Mouse (Mus musculus) NIH3T3 (cell line): ENCODE measurements around the gene Orai3.
A peak's percentile ranks its signal among the peaks of the same experiment; 100 is the strongest.

Source experiments
- DNase-seq: peaks from one replicate; pipeline ENCODE4 v3.0.0-alpha.2; 2012; ENCODE audit warnings: low read depth

Orai3 gene

GRCm38 (mm10) chr7:127799211-127799610, 29.6 kb downstream of the Orai3 start:
- DNase-seq, result no peak

GRCm38 (mm10) chr7:127799738-127800137, 30.1 kb downstream of the Orai3 start:
- DNase-seq, result no peak

- peak; percentile 94 for DNase-seq
Measured at GRCm38 (mm10) chr7:127800435-127801009, 30.9 kb downstream of the Orai3 start, which contains the start of gene Hsd3b7. Gene Hsd3b7 (plus strand): TSS chr7:127800604.

GRCm38 (mm10) chr7:127801010-127801621, 31.5 kb downstream of the Orai3 start:
- DNase-seq, result peak; percentile 69

- DNase-seq, result no peak
Measured at GRCm38 (mm10) chr7:127802313-127802712, 32.7 kb downstream of the Orai3 start.

- no peak for DNase-seq
Measured at GRCm38 (mm10) chr7:127808821-127809220, 39.2 kb downstream of the Orai3 start.

GRCm38 (mm10) chr7:127809846-127810245, 40.2 kb downstream of the Orai3 start:
- no peak for DNase-seq

- DNase-seq, result no peak
Measured at GRCm38 (mm10) chr7:127810650-127811049, 41.0 kb downstream of the Orai3 start.

GRCm38 (mm10) chr7:127811240-127811639, 41.6 kb downstream of the Orai3 start:
- DNase-seq, result no peak

- no peak for DNase-seq
Measured at GRCm38 (mm10) chr7:127812292-127812691, 42.7 kb downstream of the Orai3 start.

GRCm38 (mm10) chr7:127813821-127814220, 44.2 kb downstream of the Orai3 start:
- no peak for DNase-seq

- DNase-seq, result peak; percentile 55
Measured at GRCm38 (mm10) chr7:127814241-127814921, 44.8 kb downstream of the Orai3 start.

- DNase-seq, result no peak
Measured at GRCm38 (mm10) chr7:127815116-127815665, 45.6 kb downstream of the Orai3 start.

- DNase-seq, result peak; percentile 40
Measured at GRCm38 (mm10) chr7:127815954-127816821, 46.6 kb downstream of the Orai3 start.

- no peak for DNase-seq
Measured at GRCm38 (mm10) chr7:127817053-127817452, 47.4 kb downstream of the Orai3 start.

- DNase-seq, result no peak
Measured at GRCm38 (mm10) chr7:127817776-127818175, 48.2 kb downstream of the Orai3 start.

- DNase-seq, result no peak
Measured at GRCm38 (mm10) chr7:127820836-127821509, 51.4 kb downstream of the Orai3 start.

- no peak for DNase-seq
Measured at GRCm38 (mm10) chr7:127822494-127822893, 52.9 kb downstream of the Orai3 start.

GRCm38 (mm10) chr7:127823236-127824171, 53.9 kb downstream of the Orai3 start:
- no peak for DNase-seq

GRCm38 (mm10) chr7:127824176-127824871, 54.7 kb downstream of the Orai3 start, which contains the start of the genes Stx4a and Stx1b:
Gene Stx4a (plus strand): TSS chr7:127824294.
Gene Stx1b (minus strand): TSS chr7:127824549.
- DNase-seq, result no peak
